Mouse (Mus musculus) stomach, embryonic 16.5 days (tissue): ENCODE data around the gene Tbcel. TPM values are rescaled to one million over a fixed set of nuclear protein-coding genes. Genes with fewer than 3 reads are reported as not detected.

Source experiments
- ATAC-seq: fragments of 200-750 bp; cut with Nextera tagmentation; 2 replicates; pipeline ENCODE4 v1.8.0; 2017; ENCODE audit warnings: moderate number of reproducible peaks, moderate TSS enrichment; ENCODE audit not compliant: insufficient read depth, low FRiP score
- H3K27ac ChIP-seq: fragments of 300-500 bp; sonication (generic); 2 replicates; pipeline ENCODE4 v1.5.1; 2014; ENCODE audit warnings: low read length
- H3K27me3 ChIP-seq: fragments of 300-500 bp; sonication (generic); 2 replicates; pipeline ENCODE4 v1.6.1; 2014; ENCODE audit warnings: low read length, control low read depth, mixed read lengths; ENCODE audit not compliant: control insufficient read depth, insufficient read depth
- H3K36me3 ChIP-seq: fragments of 300-500 bp; sonication (generic); 2 replicates; pipeline ENCODE4 v1.6.1; 2014; ENCODE audit warnings: low read length; ENCODE audit not compliant: control insufficient read depth, insufficient read depth
- H3K4me1 ChIP-seq: fragments of 300-500 bp; sonication (generic); 2 replicates; pipeline ENCODE4 v1.6.1; 2014; ENCODE audit warnings: low read length, control low read depth, mixed read lengths; ENCODE audit not compliant: control insufficient read depth, insufficient read depth
- H3K4me2 ChIP-seq: fragments of 300-500 bp; sonication (generic); 2 replicates; pipeline ENCODE4 v1.6.1; 2014; ENCODE audit warnings: low read depth, low read length, mixed read lengths
- H3K4me3 ChIP-seq: fragments of 300-500 bp; sonication (generic); replicated peaks from 2 replicates; pipeline ENCODE4 v1.5.1; 2014; ENCODE audit warnings: mild to moderate bottlenecking, low read length
- H3K9ac ChIP-seq: fragments of 300-500 bp; sonication (generic); 2 replicates; pipeline ENCODE4 v1.6.1; 2014; ENCODE audit warnings: low read length
- H3K9me3 ChIP-seq: fragments of 300-500 bp; sonication (generic); replicated peaks from 2 replicates; pipeline ENCODE4 v1.6.1; 2016; ENCODE audit warnings: low read length, control low read depth; ENCODE audit not compliant: control insufficient read depth
- WGBS: fragments of 180-500 bp; shearing (Covaris S2); extraction: QIAGEN DNeasy Blood & Tissue Kit; methylation state at CpG from one replicate; pipeline ENCODE4 v1.1.7; 2014; 5-methylcytosine and 5-hydroxymethylcytosine counted together
- microRNA-seq: library from miRNA; unstranded; fragments of <30 nt; microRNA quantifications from one replicate; pipeline ENCODE4, GENCODE M21; 2016
- polyA plus RNA-seq: library from polyadenylated mRNA; unstranded; fragments of >200 nt; fragmentation: Nextera tagmentation; extraction: Ambion mirVana; gene quantifications from 2 replicates; pipeline ENCODE4 v1.2.1, GENCODE M21; 2015

Gene Tbcel
- polyA plus RNA-seq, 1 experiment from 2014 or later = 4.1 TPM

- no peak for ATAC-seq
- WGBS = 60% methylated on average over 6 of the region's 6 CpGs
- Histone ChIP-seq H3K9ac (no peak overlapping the region), H3K27ac (no peak overlapping the region), H3K27me3 (no peaks in the 10 kb centered on the region), H3K4me1 (no peaks in the 10 kb centered on the region), H3K9me3 (no peaks in the 10 kb centered on the region), H3K4me2 (no peak overlapping the region), H3K4me3 (no peak overlapping the region), H3K36me3 (no peaks in the 10 kb centered on the region)
Observed at GRCm38 (mm10) chr9:42371670-42372368, 135.8 kb downstream of the Tbcel start.

Small RNAs within 50 kb of the gene (microRNA-seq; reads per million reads assigned to microRNA genes)
- gene Gm44311 = not detected

Other genes with a start within 250 kb of the Tbcel start
- gene Sc5d, start 243.6 kb downstream of the Tbcel start, polyA plus RNA-seq = 69.6 and 78.4 TPM in 2 replicates
- gene Tecta, start 107.9 kb downstream of the Tbcel start, polyA plus RNA-seq = 0.65 and 0.88 TPM in 2 replicates